9 mouse cellular contexts compared by ENCODE assay signal in the genomic region with DNA sequence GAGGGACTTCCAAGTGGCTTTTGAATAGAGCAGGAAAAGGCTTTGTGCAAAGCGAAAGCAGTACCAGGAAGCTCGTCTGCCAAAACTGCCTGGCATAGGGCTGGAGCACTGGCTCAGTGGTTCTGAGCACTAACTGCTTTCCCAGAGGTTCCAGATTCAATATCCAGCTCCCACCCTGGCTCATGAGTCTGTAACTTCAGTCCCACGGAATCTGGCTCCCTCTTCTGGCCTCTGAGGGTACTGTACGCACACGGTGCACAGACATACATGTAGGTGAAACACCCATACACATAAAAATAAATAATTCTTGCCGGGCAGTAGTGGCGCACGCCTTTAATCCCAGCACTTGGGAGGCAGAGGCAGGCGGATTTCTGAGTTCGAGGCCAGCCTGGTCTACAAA. TPM values are rescaled to one million over a fixed set of nuclear protein-coding genes. Genes with fewer than 3 reads are reported as not detected.
DNase-seq lines count a peak whose midpoint lies in the region; ATAC-seq lines count a peak whose summit lies in the region.
"Had no signal": no experiment of that assay in that cellular context is flagged by ENCODE, and none has a peak within 500 bp of the region (broad histone marks: within the 10 kb centered on the region; RNA-seq: fewer than 3 reads in every experiment).

No protein-coding gene starts in this region.

- H3K27me3 ChIP-seq in heart, embryonic 12.5 days (replicated peaks), result no peaks in the 10 kb centered on the region
- H3K27me3 ChIP-seq: embryonic facial prominence, embryonic 12.5 days had no signal

- H3K36me3 ChIP-seq in heart, embryonic 12.5 days, result no peaks in the 10 kb centered on the region
- H3K36me3 ChIP-seq: embryonic facial prominence, embryonic 12.5 days had no signal

- DNase-seq in heart, postnatal 4 days, result peak; percentile 66
- DNase-seq in 3134 (ENCODE audit: extremely low read depth, insufficient read length, low spot score) (peak; percentile 62), MEL-GATA-1-ER (ENCODE audit: extremely low read depth, low read depth) (peak; percentile 37)
- peak; percentile 56 for DNase-seq in embryo, embryonic 11 days
- DNase-seq in kidney, postnatal 10 days, result peak; percentile 68
- peak; percentile 22 for DNase-seq in naive thymus-derived CD4-positive, alpha-beta T cell, adult 2 months (ENCODE audit: low read depth)

- no peak overlapping the region for H3K4me2 ChIP-seq in heart, embryonic 12.5 days
- H3K4me2 ChIP-seq: embryonic facial prominence, embryonic 12.5 days had no signal

- H3K9ac ChIP-seq in heart, embryonic 12.5 days, result no peak overlapping the region
- H3K9ac ChIP-seq: embryonic facial prominence, embryonic 12.5 days had no signal

- H3K4me3 ChIP-seq in heart, embryonic 12.5 days, result no peak overlapping the region
- H3K4me3 ChIP-seq: embryonic facial prominence, embryonic 12.5 days had no signal

- WGBS in heart, embryonic 12.5 days, result 75% methylated on average over 10 of the region's 10 CpGs

- H3K4me1 ChIP-seq in heart, embryonic 12.5 days (replicated peaks), result no peaks in the 10 kb centered on the region; the same call in 1 of the 2 replicates
- H3K4me1 ChIP-seq: embryonic facial prominence, embryonic 12.5 days had no signal

- peaks cover 10% of the 10 kb centered on the region for H3K9me3 ChIP-seq in heart, embryonic 12.5 days (replicated peaks)

- no peak overlapping the region for H3K27ac ChIP-seq in heart, embryonic 12.5 days (ENCODE audit: poor library complexity, severe bottlenecking)
- H3K27ac ChIP-seq: embryonic facial prominence, embryonic 12.5 days had no signal

- ATAC-seq in heart, embryonic 12.5 days (ENCODE audit: insufficient number of reproducible peaks, low FRiP score), result no peak
- no peak for ATAC-seq in megakaryocyte-erythroid progenitor cell, adult 5-6 weeks (replicated peaks; ENCODE audit: low FRiP score, low TSS enrichment, poor library complexity, severe bottlenecking)

RNA-seq across cellular contexts. Expression of a gene that starts 37.4 kb away (rescaled TPM):
- 100 to 1,000 TPM; 113 TPM for total RNA-seq in heart, postnatal 4 days (2021)
- polyA plus RNA-seq in heart, embryonic 12.5 days (2016; fragmentation: Nextera tagmentation; extraction: Ambion mirVana), result 31.7 and 34.7 TPM in 2 replicates
- total RNA-seq in megakaryocyte-erythroid progenitor cell, adult 5-6 weeks (2014; fragmentation: Nextera tagmentation), result 8.8 and 11.7 TPM in 2 replicates
- 0.85 and 4.2 TPM in 2 replicates for total RNA-seq in megakaryocyte-erythroid progenitor cell, adult 5-6 weeks (2017)

RNA-seq across cellular contexts. Expression of a gene that starts 40.3 kb away (rescaled TPM):
- total RNA-seq in heart, postnatal 4 days (2021), result 1 to 10 TPM; 9.4 to 9.5 TPM
- polyA plus RNA-seq in heart, embryonic 12.5 days (2016; fragmentation: Nextera tagmentation; extraction: Ambion mirVana), result 11.5 and 12.9 TPM in 2 replicates
- total RNA-seq in megakaryocyte-erythroid progenitor cell, adult 5-6 weeks (2014; fragmentation: Nextera tagmentation), result 7.7 and 7.8 TPM in 2 replicates
- 1.4 and 3.9 TPM in 2 replicates for total RNA-seq in megakaryocyte-erythroid progenitor cell, adult 5-6 weeks (2017)

RNA-seq across cellular contexts. Expression of a gene that starts 51.7 kb away (rescaled TPM):
- 1,000 to 10,000 TPM; 2,345 to 2,495 TPM for total RNA-seq in heart, postnatal 4 days (2021)
- polyA plus RNA-seq in heart, embryonic 12.5 days (2016; fragmentation: Nextera tagmentation; extraction: Ambion mirVana), result 6,292 and 6,382 TPM in 2 replicates
- 1,959 and 3,523 TPM in 2 replicates for total RNA-seq in megakaryocyte-erythroid progenitor cell, adult 5-6 weeks (2014; fragmentation: Nextera tagmentation)
- total RNA-seq in megakaryocyte-erythroid progenitor cell, adult 5-6 weeks (2017), result 1,717 and 2,932 TPM in 2 replicates

Comparison
In these comparisons a context has a peak if more than half of its experiments do, and no peak if none do; other contexts are left out.
1. RNA of a gene that starts 37.4 kb away (total RNA-seq): 113 TPM in heart, postnatal 4 days; 0.85 to 11.7 TPM in megakaryocyte-erythroid progenitor cell, adult 5-6 weeks; every median in the first group is over 4 times any median in the second.
2. Peak in every context shown above with its lines, with median percentiles within 50 percentile points of each other: DNase-seq.